Mouse (Mus musculus): ENCODE data around the gene Pdpn.

The Pdpn gene

GRCm38 (mm10) chr4:143298431-143299315, 691 bp downstream of the Pdpn start:
- no peak for DNase-seq (ENCODE audit: low read depth, low spot score)

GRCm38 (mm10) chr4:143297016-143297556, 2.3 kb downstream of the Pdpn start:
- no peak for DNase-seq (ENCODE audit: low read depth, low spot score)

- DNase-seq (ENCODE audit: low read depth, low spot score) = no peak
Measured at GRCm38 (mm10) chr4:143296153-143296552, 3.2 kb downstream of the Pdpn start.

- no peak for DNase-seq (ENCODE audit: low read depth, low spot score)
Measured at GRCm38 (mm10) chr4:143294324-143294723, 5.0 kb downstream of the Pdpn start.

- DNase-seq (ENCODE audit: low read depth, low spot score) = no peak
Measured at GRCm38 (mm10) chr4:143288880-143289279, 10.5 kb downstream of the Pdpn start.

- DNase-seq (ENCODE audit: low read depth, low spot score) = no peak
Measured at GRCm38 (mm10) chr4:143288473-143288872, 10.9 kb downstream of the Pdpn start.

- no peak for DNase-seq (ENCODE audit: low read depth, low spot score)
Measured at GRCm38 (mm10) chr4:143287065-143287464, 12.3 kb downstream of the Pdpn start.

GRCm38 (mm10) chr4:143280166-143280565, 19.2 kb downstream of the Pdpn start:
- no peak for DNase-seq (ENCODE audit: low read depth, low spot score)

GRCm38 (mm10) chr4:143279661-143280060, 19.7 kb downstream of the Pdpn start:
- no peak for DNase-seq (ENCODE audit: low read depth, low spot score)

- DNase-seq (ENCODE audit: low read depth, low spot score) = no peak
Measured at GRCm38 (mm10) chr4:143279016-143279415, 20.3 kb downstream of the Pdpn start.

GRCm38 (mm10) chr4:143278429-143278871, 20.9 kb downstream of the Pdpn start:
- no peak for DNase-seq (ENCODE audit: low read depth, low spot score)

GRCm38 (mm10) chr4:143277319-143277718, 22.0 kb downstream of the Pdpn start:
- DNase-seq (ENCODE audit: low read depth, low spot score) = no peak

- no peak for DNase-seq (ENCODE audit: low read depth, low spot score)
Measured at GRCm38 (mm10) chr4:143271571-143271970, 27.8 kb downstream of the Pdpn start.

GRCm38 (mm10) chr4:143270903-143271302, 28.5 kb downstream of the Pdpn start:
- no peak for DNase-seq (ENCODE audit: low read depth, low spot score)

- DNase-seq (ENCODE audit: low read depth, low spot score) = no peak
Measured at GRCm38 (mm10) chr4:143262696-143263095, 36.7 kb downstream of the Pdpn start.

- peak; percentile 30 for DNase-seq (ENCODE audit: low read depth, low spot score)
Measured at GRCm38 (mm10) chr4:143259718-143260349, 39.5 kb downstream of the Pdpn start.

- no peak for DNase-seq (ENCODE audit: low read depth, low spot score)
Measured at GRCm38 (mm10) chr4:143258517-143258916, 40.8 kb downstream of the Pdpn start.

GRCm38 (mm10) chr4:143257971-143258370, 41.4 kb downstream of the Pdpn start:
- DNase-seq (ENCODE audit: low read depth, low spot score) = no peak

GRCm38 (mm10) chr4:143255541-143255940, 43.8 kb downstream of the Pdpn start:
- no peak for DNase-seq (ENCODE audit: low read depth, low spot score)

- no peak for DNase-seq (ENCODE audit: low read depth, low spot score)
Measured at GRCm38 (mm10) chr4:143253356-143253755, 46.0 kb downstream of the Pdpn start.

- DNase-seq (ENCODE audit: low read depth, low spot score) = no peak
Measured at GRCm38 (mm10) chr4:143248050-143248449, 51.3 kb downstream of the Pdpn start.

GRCm38 (mm10) chr4:143241294-143241693, 58.1 kb downstream of the Pdpn start:
- no peak for DNase-seq (ENCODE audit: low read depth, low spot score)
